8 mouse cellular contexts compared by ENCODE assay signal in genomic region chr1:37865401-37866215, GRCm38 (mm10). TPM values are rescaled to one million over a fixed set of nuclear protein-coding genes. Genes with fewer than 3 reads are reported as not detected.
DNase-seq lines count a peak whose midpoint lies in the region; ATAC-seq and TF ChIP-seq lines count a peak whose summit lies in the region.

No protein-coding gene starts in this region.

- no peaks in the 10 kb centered on the region for H3K79me2 ChIP-seq in CH12.LX (replicated peaks; ENCODE audit: control insufficient read depth, extremely low read depth, insufficient read depth, poor library complexity, severe bottlenecking)

- peaks cover 5 to 16% of the 10 kb centered on the region in 2 experiments; a peak in 2 of 4 replicates for H3K4me1 ChIP-seq in CH12.LX (ENCODE audit: control insufficient read depth in 1 of 2, insufficient read depth in 2 of 2)
- peaks cover 5% of the 10 kb centered on the region for H3K4me1 ChIP-seq in forebrain, embryonic 12.5 days
- H3K4me1 ChIP-seq in liver, embryonic 11.5 days (replicated peaks; ENCODE audit: control insufficient read depth, insufficient read depth, low read length): no peaks in the 10 kb centered on the region

- H3K27ac ChIP-seq in CH12.LX (ENCODE audit: insufficient read depth, low read depth): no peak overlapping the region
- H3K27ac ChIP-seq in forebrain, embryonic 12.5 days: peak overlapping the region; percentile 88
- H3K27ac ChIP-seq in liver, embryonic 11.5 days (ENCODE audit: low read depth, low read length): peak overlapping the region; percentile 66

- 13% methylated on average over 23 of the region's 23 CpGs for WGBS in forebrain, embryonic 12.5 days
- 10% methylated on average over 23 of the region's 23 CpGs for WGBS in liver, embryonic 11.5 days

- TF ChIP-seq RAD21 in CH12.LX (IDR thresholded peaks at IDR 0.05; ENCODE audit: low read depth, low read length): no peak

- H3K4me3 ChIP-seq in CH12.LX (replicated peaks in 1 of 3; ENCODE audit: low read depth in 2 of 3, low read length in 2 of 3, poor library complexity in 1 of 3): peak overlapping the region; percentile 70 to 94 (median 78)
- peak overlapping the region; percentile 63 for H3K4me3 ChIP-seq in forebrain, embryonic 12.5 days (replicated peaks)
- H3K4me3 ChIP-seq in liver, embryonic 11.5 days (ENCODE audit: low read depth, low read length): peak overlapping the region; percentile 71

- H3K9ac ChIP-seq in CH12.LX (ENCODE audit: insufficient read depth, low read depth): peak overlapping the region; percentile 50
- H3K9ac ChIP-seq in forebrain, embryonic 12.5 days: peak overlapping the region; percentile 71
- peak overlapping the region; percentile 78 for H3K9ac ChIP-seq in liver, embryonic 11.5 days (ENCODE audit: low read depth, low read length)

- no peak for ATAC-seq in forebrain, embryonic 12.5 days (ENCODE audit: low FRiP score)
- ATAC-seq in liver, embryonic 11.5 days (replicated peaks; ENCODE audit: low FRiP score): no peak

- DNase-seq in embryo, embryonic 10.5 days (ENCODE audit: low spot score): peak; percentile 16
- no peak for DNase-seq in embryo, embryonic 10 days (ENCODE audit: low spot score)
- DNase-seq in CH12.LX (ENCODE audit: extremely low read depth): peak; percentile 29
- DNase-seq in liver, embryonic 11.5 days (ENCODE audit: low spot score): no peak
- no peak for DNase-seq in right cerebral cortex, postnatal 10 days (ENCODE audit: low spot score in 2 of 2)
- no peak for DNase-seq in layer of hippocampus, postnatal 14 days (ENCODE audit: low spot score in 2 of 2)
- no peak for DNase-seq in layer of hippocampus, adult 9-10 months (ENCODE audit: low spot score)

- dilution Hi-C loops in CH12.LX (cut with MboI; ENCODE audit: extremely low pct_ligation_motif_present, extremely low pct_unique_long_range_greater_than_20kb, low sequenced_read_pairs): no loop called here

- 0 out of 2 replicates have a peak, but pooled peaks have one; percentile 13 for TF ChIP-seq EP300 in CH12.LX (IDR thresholded peaks at IDR 0.05; ENCODE audit: low read length)

- H3K4me2 ChIP-seq in CH12.LX (ENCODE audit: insufficient read depth, low read depth, poor library complexity, severe bottlenecking): peak overlapping the region; percentile 81
- H3K4me2 ChIP-seq in forebrain, embryonic 12.5 days: peak overlapping the region; percentile 72
- H3K4me2 ChIP-seq in liver, embryonic 11.5 days: peak overlapping the region; percentile 79

- no peaks in the 10 kb centered on the region for H3K36me3 ChIP-seq in CH12.LX (replicated peaks in 1 of 2; ENCODE audit: control insufficient read depth in 1 of 2, insufficient read depth in 1 of 2, low read length in 1 of 2)
- no peaks in the 10 kb centered on the region for H3K36me3 ChIP-seq in forebrain, embryonic 12.5 days (replicated peaks)
- H3K36me3 ChIP-seq in liver, embryonic 11.5 days (ENCODE audit: control insufficient read depth, insufficient read depth, low read length): no peaks in the 10 kb centered on the region

- peaks cover 2% of the 10 kb centered on the region for H3K9me3 ChIP-seq in CH12.LX (replicated peaks; ENCODE audit: low read length)
- no peaks in the 10 kb centered on the region for H3K9me3 ChIP-seq in forebrain, embryonic 12.5 days
- no peaks in the 10 kb centered on the region for H3K9me3 ChIP-seq in liver, embryonic 11.5 days (ENCODE audit: control insufficient read depth, low read length)

- in situ Hi-C loops in CH12.LX (cut with MboI; ENCODE audit: low pct_ligation_motif_present, low pct_unique_long_range_greater_than_20kb, low sequenced_read_pairs): no loop called here

- no peak for TF ChIP-seq CTCF in CH12.LX (conservative IDR thresholded peaks at IDR 0.05 in 1 of 2, IDR thresholded peaks at IDR 0.05 in 1 of 2; ENCODE audit: low read depth in 2 of 2, low read length in 2 of 2)

- TF ChIP-seq POLR2A in CH12.LX (IDR thresholded peaks at IDR 0.05; ENCODE audit: low read depth, low read length): no peak; the same call in 1 of the 2 replicates

- peaks cover 40% of the 10 kb centered on the region for H3K27me3 ChIP-seq in CH12.LX (replicated peaks)
- peaks cover 6% of the 10 kb centered on the region; the same call in 1 of the 2 replicates for H3K27me3 ChIP-seq in forebrain, embryonic 12.5 days
- 0 out of 2 replicates have a peak, but pooled peaks cover 2% of the 10 kb centered on the region for H3K27me3 ChIP-seq in liver, embryonic 11.5 days (replicated peaks; ENCODE audit: control insufficient read depth, insufficient read depth, low read length)

TF ChIP-seq in CH12.LX, 34 proteins besides CTCF, POLR2A, EP300 and RAD21:
- no peak for TF ChIP-seq ETS1 (conservative IDR thresholded peaks at IDR 0.05; ENCODE audit: low read depth, low read length)
- TF ChIP-seq ZNF384 (IDR thresholded peaks at IDR 0.05; ENCODE audit: low read depth, low read length): no peak
- 0 out of 2 replicates have a peak, but pooled peaks have one; percentile 30 for TF ChIP-seq MYC (IDR thresholded peaks at IDR 0.05; ENCODE audit: low read depth, low read length)
- no peak for TF ChIP-seq JUND (conservative IDR thresholded peaks at IDR 0.05; ENCODE audit: low read depth, low read length)
- peak; percentile 78 for TF ChIP-seq SIN3A (IDR thresholded peaks at IDR 0.05; ENCODE audit: low read length)
- peak; percentile 31; the same call in 1 of the 2 replicates for TF ChIP-seq CHD2 (IDR thresholded peaks at IDR 0.05; ENCODE audit: low read length)
- TF ChIP-seq TBP (conservative IDR thresholded peaks at IDR 0.05; ENCODE audit: low read depth, low read length): no peak; the same call in 1 of the 2 replicates
- 0 out of 2 replicates have a peak, but pooled peaks have one; percentile 22 for TF ChIP-seq MAX (IDR thresholded peaks at IDR 0.05; ENCODE audit: low read length)
- TF ChIP-seq TCF12 (IDR thresholded peaks at IDR 0.05; ENCODE audit: low read depth, low read length): 0 out of 2 replicates have a peak, but pooled peaks have one; percentile 7
- TF ChIP-seq SMC3 (IDR thresholded peaks at IDR 0.05; ENCODE audit: low read depth, low read length): no peak
- no peak for TF ChIP-seq ZKSCAN1 (IDR thresholded peaks at IDR 0.05; ENCODE audit: borderline replicate concordance, low read depth, low read length)
- no peak for TF ChIP-seq CHD1 (IDR thresholded peaks at IDR 0.05; ENCODE audit: low read depth, low read length)
- TF ChIP-seq MXI1 (IDR thresholded peaks at IDR 0.05; ENCODE audit: low read depth, low read length): no peak
- TF ChIP-seq ELF1 (IDR thresholded peaks at IDR 0.05; ENCODE audit: low read depth, low read length): no peak
- 0 out of 2 replicates have a peak, but pooled peaks have one; percentile 62 for TF ChIP-seq MAZ (IDR thresholded peaks at IDR 0.05; ENCODE audit: low read depth, low read length)

RNA-seq across cellular contexts. Expression of gene Tsga10, which starts 0.6 kb away (rescaled TPM):
- total RNA-seq in CH12.LX (2012; rRNA removed): 0.29 and 0.47 TPM in 2 replicates
- total RNA-seq in CH12.LX (2014; rRNA removed): 0.55 and 0.70 TPM in 2 replicates
- 0.57 and 0.75 TPM in 2 replicates for polyA plus RNA-seq in CH12.LX (2012; ENCODE audit: insufficient read length, low read depth)
- 18.3 and 20.2 TPM in 2 replicates for polyA plus RNA-seq in forebrain, embryonic 12.5 days (2016; fragmentation: Nextera tagmentation; extraction: Ambion mirVana)
- polyA plus RNA-seq in liver, embryonic 11.5 days (2014; fragmentation: Nextera tagmentation; extraction: Ambion mirVana): 2.9 and 3.3 TPM in 2 replicates
- total RNA-seq in layer of hippocampus, postnatal 14 days (2021): 10 to 100 TPM; 16.0 to 20.2 TPM

RNA-seq across cellular contexts. Expression of gene Lipt1, which starts 5.9 kb away (rescaled TPM):
- total RNA-seq in CH12.LX (2012; rRNA removed) (7.9 and 8.6 TPM in 2 replicates), CH12.LX (2014; rRNA removed) (12.4 and 13.2 TPM in 2 replicates)
- polyA plus RNA-seq in CH12.LX (2012; ENCODE audit: insufficient read length, low read depth): 7.5 and 8.1 TPM in 2 replicates
- 7.9 and 9.3 TPM in 2 replicates for polyA plus RNA-seq in forebrain, embryonic 12.5 days (2016; fragmentation: Nextera tagmentation; extraction: Ambion mirVana)
- 9.6 and 11.3 TPM in 2 replicates for polyA plus RNA-seq in liver, embryonic 11.5 days (2014; fragmentation: Nextera tagmentation; extraction: Ambion mirVana)
- 1 to 10 TPM; 4.8 to 7.2 TPM for total RNA-seq in layer of hippocampus, postnatal 14 days (2021)

RNA-seq across cellular contexts. Expression of gene Mitd1, which starts 24.6 kb away (rescaled TPM):
- total RNA-seq in CH12.LX (2012; rRNA removed) (13.3 and 15.9 TPM in 2 replicates), CH12.LX (2014; rRNA removed) (28.1 and 31.3 TPM in 2 replicates)
- polyA plus RNA-seq in CH12.LX (2012; ENCODE audit: insufficient read length, low read depth): 19.9 and 20.1 TPM in 2 replicates
- 22.1 and 23.1 TPM in 2 replicates for polyA plus RNA-seq in forebrain, embryonic 12.5 days (2016; fragmentation: Nextera tagmentation; extraction: Ambion mirVana)
- polyA plus RNA-seq in liver, embryonic 11.5 days (2014; fragmentation: Nextera tagmentation; extraction: Ambion mirVana): 36.3 and 37.7 TPM in 2 replicates
- total RNA-seq in layer of hippocampus, postnatal 14 days (2021): 10 to 100 TPM in 1 of 2 experiments, 1 to 10 TPM in 1; 9.7 to 14.2 TPM

RNA-seq across cellular contexts. Expression of gene Mrpl30, which starts 24.7 kb away (rescaled TPM):
- total RNA-seq in CH12.LX (2012; rRNA removed) (107 and 134 TPM in 2 replicates), CH12.LX (2014; rRNA removed) (242 and 267 TPM in 2 replicates)
- 118 and 141 TPM in 2 replicates for polyA plus RNA-seq in CH12.LX (2012; ENCODE audit: insufficient read length, low read depth)
- polyA plus RNA-seq in forebrain, embryonic 12.5 days (2016; fragmentation: Nextera tagmentation; extraction: Ambion mirVana): 213 and 215 TPM in 2 replicates
- polyA plus RNA-seq in liver, embryonic 11.5 days (2014; fragmentation: Nextera tagmentation; extraction: Ambion mirVana): 288 and 300 TPM in 2 replicates
- 100 to 1,000 TPM; 141 to 142 TPM for total RNA-seq in layer of hippocampus, postnatal 14 days (2021)

RNA-seq across cellular contexts. Expression of gene Lyg2, which starts 50.7 kb away (rescaled TPM):
- total RNA-seq in CH12.LX (2012; rRNA removed): not detected in 2 replicates
- total RNA-seq in CH12.LX (2014; rRNA removed): not detected in 2 replicates
- not detected in 2 replicates for polyA plus RNA-seq in CH12.LX (2012; ENCODE audit: insufficient read length, low read depth)
- not detected in 2 replicates for polyA plus RNA-seq in forebrain, embryonic 12.5 days (2016; fragmentation: Nextera tagmentation; extraction: Ambion mirVana)
- not detected in 2 replicates for polyA plus RNA-seq in liver, embryonic 11.5 days (2014; fragmentation: Nextera tagmentation; extraction: Ambion mirVana)
- not detected for total RNA-seq in layer of hippocampus, postnatal 14 days (2021)

Comparison
In these comparisons a context has a peak if more than half of its experiments do, and no peak if none do; other contexts are left out.
1. DNase-seq: peak in embryo, embryonic 10.5 days (single experiment) and CH12.LX (single experiment); none in embryo, embryonic 10 days (single experiment), liver, embryonic 11.5 days (single experiment), right cerebral cortex, postnatal 10 days (0 of 2), layer of hippocampus, postnatal 14 days (0 of 2) and layer of hippocampus, adult 9-10 months (single experiment).
2. Peak in every context shown above with its lines, with median percentiles within 50 percentile points of each other: H3K4me2 ChIP-seq, H3K4me3 ChIP-seq and H3K9ac ChIP-seq.